Mouse (Mus musculus) forebrain, embryonic 15.5 days (tissue): ENCODE data around the gene Slc6a8. TPM values are rescaled to one million over a fixed set of nuclear protein-coding genes. Genes with fewer than 3 reads are reported as not detected.
A peak's percentile ranks its signal among the peaks of the same experiment; 100 is the strongest.

Experiments
- ATAC-seq: fragments of 200-750 bp; cut with Nextera tagmentation; replicated peaks from 2 replicates; pipeline ENCODE4 v1.8.0; 2017; ENCODE audit warnings: mild to moderate bottlenecking, moderate TSS enrichment, moderate library complexity
- H3K27ac ChIP-seq: fragments of 300-500 bp; sonication (generic); replicated peaks from 2 replicates; pipeline ENCODE4 v1.5.1; 2015; ENCODE audit warnings: mild to moderate bottlenecking, inconsistent platforms
- H3K27me3 ChIP-seq: fragments of 300-500 bp; sonication (generic); 2 replicates; pipeline ENCODE4 v1.6.1; 2015; ENCODE audit warnings: inconsistent platforms
- H3K36me3 ChIP-seq: fragments of 300-500 bp; sonication (generic); 2 replicates; pipeline ENCODE4 v1.6.1; 2015; ENCODE audit warnings: mild to moderate bottlenecking, inconsistent platforms
- H3K4me1 ChIP-seq: fragments of 300-500 bp; sonication (generic); 2 replicates; pipeline ENCODE4 v1.6.1; 2015; ENCODE audit warnings: inconsistent platforms
- H3K4me2 ChIP-seq: fragments of 300-500 bp; sonication (generic); replicated peaks from 2 replicates; pipeline ENCODE4 v1.6.1; 2015; ENCODE audit warnings: mild to moderate bottlenecking, inconsistent platforms
- H3K4me3 ChIP-seq: fragments of 300-500 bp; sonication (generic); 2 replicates; pipeline ENCODE4 v1.5.1; 2015; ENCODE audit warnings: mild to moderate bottlenecking, inconsistent platforms
- H3K9ac ChIP-seq: fragments of 300-500 bp; sonication (generic); replicated peaks from 2 replicates; pipeline ENCODE4 v1.6.1; 2015; ENCODE audit warnings: mild to moderate bottlenecking, inconsistent platforms
- H3K9me3 ChIP-seq: fragments of 300-500 bp; sonication (generic); 2 replicates; pipeline ENCODE4 v1.6.1; 2016; ENCODE audit warnings: inconsistent platforms
- WGBS: fragments of 180-500 bp; shearing (Covaris S2); methylation state at CpG from one replicate; pipeline ENCODE4 v1.1.7; 2015; ENCODE audit warnings: mixed read lengths; 5-methylcytosine and 5-hydroxymethylcytosine counted together
- polyA plus RNA-seq: library from polyadenylated mRNA; unstranded; fragments of >200 nt; fragmentation: Nextera tagmentation; extraction: Ambion mirVana; gene quantifications from 2 replicates; pipeline ENCODE4 v1.2.1, GENCODE M21; 2015

Gene Slc6a8
- polyA plus RNA-seq = 6.5 and 7.0 TPM in 2 replicates

- Histone ChIP-seq H3K4me1 (peaks cover 22% of the 10 kb centered on the region), H3K27me3 (no peaks in the 10 kb centered on the region), H3K9ac (peak within 1 kb of the TSS; percentile 68), H3K27ac (peak within 1 kb of the TSS; percentile 62), H3K4me3 (peak within 1 kb of the TSS; percentile 67), H3K9me3 (no peaks in the 10 kb centered on the region), H3K36me3 (no peaks in the 10 kb centered on the region), H3K4me2 (peak within 1 kb of the TSS; percentile 66)
- ATAC-seq = peak; percentile 78
- 19% methylated on average over 60 of the region's 72 CpGs for WGBS
These were observed at the start of gene Slc6a8 for GRCm38 (mm10) chrX:73672879-73673618. Gene Slc6a8, plus strand, starts transcription at chrX:73673150.

GRCm38 (mm10) chrX:73626981-73627380 lies 46.0 kb upstream of the Slc6a8 start:
- H3K36me3 ChIP-seq = no peaks in the 10 kb centered on the region
- no peaks in the 10 kb centered on the region for H3K27me3 ChIP-seq
- ATAC-seq = no peak
- no peaks in the 10 kb centered on the region for H3K4me1 ChIP-seq
- H3K4me3 ChIP-seq = no peak overlapping the region
- H3K9ac ChIP-seq = no peak overlapping the region
- H3K9me3 ChIP-seq = no peaks in the 10 kb centered on the region
- no peak overlapping the region for H3K27ac ChIP-seq
- H3K4me2 ChIP-seq = no peak overlapping the region

GRCm38 (mm10) chrX:73635425-73635824 lies 37.5 kb upstream of the Slc6a8 start:
- no peaks in the 10 kb centered on the region for H3K9me3 ChIP-seq
- H3K4me3 ChIP-seq = peak overlapping the region; percentile 10; the same call in 1 of the 2 replicates
- H3K27me3 ChIP-seq = peaks cover 24% of the 10 kb centered on the region
- WGBS = 10% methylated on average over 16 of the region's 19 CpGs
- no peak overlapping the region for H3K9ac ChIP-seq
- H3K27ac ChIP-seq = no peak overlapping the region
- no peaks in the 10 kb centered on the region for H3K36me3 ChIP-seq
- peak overlapping the region; percentile 24 for H3K4me2 ChIP-seq
- H3K4me1 ChIP-seq = peaks cover 16% of the 10 kb centered on the region
- ATAC-seq = no peak

GRCm38 (mm10) chrX:73637415-73637814 lies 35.5 kb upstream of the Slc6a8 start:
- H3K27ac ChIP-seq = no peak overlapping the region
- WGBS = 17% methylated on average over 19 of the region's 19 CpGs
- no peaks in the 10 kb centered on the region for H3K36me3 ChIP-seq
- peaks cover 16% of the 10 kb centered on the region for H3K4me1 ChIP-seq
- no peak overlapping the region; the same call in 1 of the 2 replicates for H3K9ac ChIP-seq
- H3K27me3 ChIP-seq = peaks cover 24% of the 10 kb centered on the region
- ATAC-seq = no peak
- peak overlapping the region; percentile 38 for H3K4me3 ChIP-seq
- no peaks in the 10 kb centered on the region for H3K9me3 ChIP-seq
- peak overlapping the region; percentile 66 for H3K4me2 ChIP-seq

GRCm38 (mm10) chrX:73639255-73639675 lies 33.7 kb upstream of the Slc6a8 start, which contains the start of gene Dusp9:
Gene Dusp9, plus strand, starts transcription at chrX:73639419.
- peak; percentile 73 for ATAC-seq
- Histone ChIP-seq H3K9me3 (no peaks in the 10 kb centered on the region), H3K27ac (no peak within 1 kb of the TSS), H3K4me3 (peak within 1 kb of the TSS; percentile 36), H3K9ac (no peak within 1 kb of the TSS), H3K4me2 (peak within 1 kb of the TSS; percentile 49), H3K36me3 (no peaks in the 10 kb centered on the region), H3K4me1 (peaks cover 16% of the 10 kb centered on the region), H3K27me3 (peaks cover 24% of the 10 kb centered on the region)
- WGBS = 29% methylated on average over 27 of the region's 28 CpGs

GRCm38 (mm10) chrX:73639901-73640469 lies 33.0 kb upstream of the Slc6a8 start:
- H3K9ac ChIP-seq = no peak overlapping the region
- H3K27me3 ChIP-seq = peaks cover 24% of the 10 kb centered on the region
- peaks cover 16% of the 10 kb centered on the region for H3K4me1 ChIP-seq
- no peak overlapping the region for H3K27ac ChIP-seq
- peak overlapping the region; percentile 49 for H3K4me2 ChIP-seq
- peak overlapping the region; percentile 36 for H3K4me3 ChIP-seq
- no peaks in the 10 kb centered on the region for H3K9me3 ChIP-seq
- ATAC-seq = 0 out of 2 replicates have a peak, but pooled peaks have one; percentile 6
- 19% methylated on average over 41 of the region's 41 CpGs for WGBS
- H3K36me3 ChIP-seq = no peaks in the 10 kb centered on the region

GRCm38 (mm10) chrX:73645121-73645520 lies 27.8 kb upstream of the Slc6a8 start:
- ATAC-seq = no peak
- Histone ChIP-seq H3K4me3 (no peak overlapping the region), H3K36me3 (no peaks in the 10 kb centered on the region), H3K27ac (no peak overlapping the region), H3K27me3 (no peaks in the 10 kb centered on the region; the same call in 1 of the 2 replicates), H3K4me2 (no peak overlapping the region), H3K4me1 (no peaks in the 10 kb centered on the region), H3K9me3 (no peaks in the 10 kb centered on the region), H3K9ac (no peak overlapping the region)
- 23% methylated on average over 4 of the region's 4 CpGs for WGBS

GRCm38 (mm10) chrX:73650869-73651268 lies 22.1 kb upstream of the Slc6a8 start:
- H3K4me2 ChIP-seq = no peak overlapping the region
- H3K9ac ChIP-seq = no peak overlapping the region
- no peaks in the 10 kb centered on the region for H3K27me3 ChIP-seq
- H3K4me1 ChIP-seq = no peaks in the 10 kb centered on the region
- no peaks in the 10 kb centered on the region for H3K9me3 ChIP-seq
- H3K27ac ChIP-seq = no peak overlapping the region
- 85% methylated on average over 3 of the region's 3 CpGs for WGBS
- no peak for ATAC-seq
- no peaks in the 10 kb centered on the region for H3K36me3 ChIP-seq
- H3K4me3 ChIP-seq = no peak overlapping the region

- Histone ChIP-seq H3K4me1 (peaks cover 4% of the 10 kb centered on the region), H3K4me2 (no peak overlapping the region), H3K4me3 (no peak overlapping the region), H3K9ac (no peak overlapping the region), H3K27me3 (no peaks in the 10 kb centered on the region), H3K27ac (no peak overlapping the region), H3K36me3 (no peaks in the 10 kb centered on the region), H3K9me3 (no peaks in the 10 kb centered on the region)
- no peak for ATAC-seq
- WGBS = 88% methylated on average over 6 of the region's 6 CpGs
These were observed 19.6 kb upstream of the Slc6a8 start for GRCm38 (mm10) chrX:73653392-73653791.

GRCm38 (mm10) chrX:73654177-73654576 lies 18.8 kb upstream of the Slc6a8 start:
- no peak overlapping the region for H3K9ac ChIP-seq
- no peaks in the 10 kb centered on the region for H3K27me3 ChIP-seq
- H3K27ac ChIP-seq = no peak overlapping the region
- no peaks in the 10 kb centered on the region for H3K9me3 ChIP-seq
- no peak overlapping the region for H3K4me3 ChIP-seq
- no peak for ATAC-seq
- 13% methylated on average over 6 of the region's 6 CpGs for WGBS
- peaks cover 11% of the 10 kb centered on the region for H3K4me1 ChIP-seq
- no peak overlapping the region for H3K4me2 ChIP-seq
- H3K36me3 ChIP-seq = no peaks in the 10 kb centered on the region

- peaks cover 16% of the 10 kb centered on the region for H3K4me1 ChIP-seq
- 66% methylated on average over 3 of the region's 3 CpGs for WGBS
- no peak overlapping the region for H3K9ac ChIP-seq
- no peaks in the 10 kb centered on the region for H3K9me3 ChIP-seq
- no peak overlapping the region for H3K4me3 ChIP-seq
- H3K36me3 ChIP-seq = no peaks in the 10 kb centered on the region
- no peaks in the 10 kb centered on the region for H3K27me3 ChIP-seq
- ATAC-seq = no peak
- no peak overlapping the region for H3K4me2 ChIP-seq
- H3K27ac ChIP-seq = no peak overlapping the region
These were observed 17.4 kb upstream of the Slc6a8 start for GRCm38 (mm10) chrX:73655529-73655928.

- no peak overlapping the region for H3K27ac ChIP-seq
- H3K4me3 ChIP-seq = peak overlapping the region; percentile 51; the same call in 1 of the 2 replicates
- no peak overlapping the region for H3K9ac ChIP-seq
- no peak for ATAC-seq
- H3K4me2 ChIP-seq = peak overlapping the region; percentile 57
- WGBS = 54% methylated on average over 5 of the region's 7 CpGs
- no peaks in the 10 kb centered on the region for H3K36me3 ChIP-seq
- no peaks in the 10 kb centered on the region for H3K27me3 ChIP-seq
- no peaks in the 10 kb centered on the region for H3K9me3 ChIP-seq
- peaks cover 16% of the 10 kb centered on the region for H3K4me1 ChIP-seq
These were observed 14.6 kb upstream of the Slc6a8 start for GRCm38 (mm10) chrX:73658391-73658790.
